Mouse (Mus musculus) ES-Bruce4 (cell line): ENCODE measurements around the gene Nmi. TPM values are rescaled to one million over a fixed set of nuclear protein-coding genes. Genes with fewer than 3 reads are reported as not detected.

Experiments used
- H3K27ac ChIP-seq: 2 replicates; pipeline ENCODE4 v1.5.1; 2012; ENCODE audit warnings: low read length, inconsistent platforms; ENCODE audit not compliant: insufficient read depth
- H3K27me3 ChIP-seq: 2 replicates; pipeline ENCODE4 v1.6.1; 2012; ENCODE audit warnings: mild to moderate bottlenecking, low read length, inconsistent platforms; ENCODE audit not compliant: control insufficient read depth, poor library complexity, insufficient read depth, severe bottlenecking
- H3K36me3 ChIP-seq: 2 replicates; pipeline ENCODE4 v1.6.1; 2012; ENCODE audit warnings: inconsistent platforms, mild to moderate bottlenecking, low read length, moderate library complexity; ENCODE audit not compliant: control insufficient read depth, poor library complexity, insufficient read depth, severe bottlenecking
- H3K4me1 ChIP-seq: one replicate; pipeline ENCODE4 v1.8.1; 2011; ENCODE audit warnings: low read length; ENCODE audit not compliant: control insufficient read depth, insufficient read depth
- H3K4me3 ChIP-seq: 2 replicates; pipeline ENCODE4 v1.5.1; 2011; ENCODE audit warnings: low read depth, mild to moderate bottlenecking, low read length
- H3K9ac ChIP-seq: 2 replicates; pipeline ENCODE4 v1.6.1; 2012; ENCODE audit warnings: low read depth, mild to moderate bottlenecking, inconsistent platforms; ENCODE audit not compliant: poor library complexity, severe bottlenecking
- H3K9me3 ChIP-seq: replicated peaks from 2 replicates; pipeline ENCODE4 v1.6.1; 2012; ENCODE audit warnings: mild to moderate bottlenecking, low read length, inconsistent platforms; ENCODE audit not compliant: control insufficient read depth, poor library complexity, insufficient read depth, severe bottlenecking
- CTCF ChIP-seq: IDR thresholded peaks from one replicate; pipeline ENCODE4 v1.8.1; 2011; ENCODE audit warnings: low read depth, low read length
- EP300 ChIP-seq: IDR thresholded peaks from 2 replicates; pipeline ENCODE4 v1.6.1; 2011; ENCODE audit warnings: low read depth, low read length; ENCODE audit not compliant: insufficient read depth
- POLR2A ChIP-seq: IDR thresholded peaks from one replicate; pipeline ENCODE4 v1.8.1; 2011; ENCODE audit warnings: low read length; ENCODE audit not compliant: insufficient read depth
- polyA plus RNA-seq: library from polyadenylated mRNA; stranded (reverse); fragments of >200 nt; gene quantifications from 2 replicates; pipeline ENCODE4 v1.2.4, GENCODE M21; 2011; ENCODE audit warnings: low read depth; ENCODE audit not compliant: missing spikeins, insufficient read depth, insufficient read length

Nmi gene
- polyA plus RNA-seq, 1 experiment, result 3.6 TPM

GRCm38 (mm10) chr2:51982288-51982687 lies 9.0 kb upstream of the Nmi start:
- Histone ChIP-seq H3K4me1 (no peaks in the 10 kb centered on the region), H3K27me3 (no peaks in the 10 kb centered on the region), H3K9ac (no peak overlapping the region), H3K36me3 (no peaks in the 10 kb centered on the region), H3K27ac (no peak overlapping the region), H3K4me3 (no peak overlapping the region), H3K9me3 (peaks cover 7% of the 10 kb centered on the region)
- TF ChIP-seq EP300 (no peak), CTCF (no peak), POLR2A (no peak)

DNA sequence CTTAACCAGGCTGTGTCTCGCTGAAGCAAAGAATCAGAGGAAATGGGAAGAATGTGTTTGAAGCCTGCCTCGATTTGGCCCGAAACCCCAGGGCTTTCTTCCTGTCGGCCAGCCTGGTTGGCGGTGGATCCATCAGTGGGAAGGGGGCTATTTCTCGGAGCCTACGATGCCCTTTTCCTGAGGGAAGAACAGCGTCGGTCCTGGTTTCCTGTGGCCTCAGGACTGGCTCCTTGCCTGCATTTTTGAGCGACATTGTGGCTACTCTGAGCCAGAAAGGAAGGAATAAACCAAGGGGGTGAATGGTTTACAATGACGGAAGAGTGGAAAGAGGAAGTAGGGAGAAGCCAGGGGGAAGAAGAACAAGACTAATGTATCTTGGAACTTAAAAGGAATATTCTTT lies 8.3 kb upstream of the Nmi start:
- Histone ChIP-seq H3K9me3 (peaks cover 7% of the 10 kb centered on the region), H3K9ac (no peak overlapping the region), H3K4me3 (no peak overlapping the region), H3K4me1 (no peaks in the 10 kb centered on the region), H3K36me3 (no peaks in the 10 kb centered on the region), H3K27ac (no peak overlapping the region), H3K27me3 (no peaks in the 10 kb centered on the region)
- TF ChIP-seq EP300 (no peak), POLR2A (no peak), CTCF (no peak)

GRCm38 (mm10) chr2:51972641-51973409 lies 469 bp downstream of the Nmi start:
- H3K36me3 ChIP-seq, result no peaks in the 10 kb centered on the region
- no peaks in the 10 kb centered on the region for H3K9me3 ChIP-seq
- no peak overlapping the region for H3K27ac ChIP-seq
- peak overlapping the region; percentile 71 for H3K4me3 ChIP-seq
- 0 out of 2 replicates have a peak, but pooled peaks cover 3% of the 10 kb centered on the region for H3K27me3 ChIP-seq
- peak overlapping the region; percentile 40 for H3K9ac ChIP-seq
- no peak for TF ChIP-seq EP300
- no peak for TF ChIP-seq CTCF
- H3K4me1 ChIP-seq, result no peaks in the 10 kb centered on the region

DNA sequence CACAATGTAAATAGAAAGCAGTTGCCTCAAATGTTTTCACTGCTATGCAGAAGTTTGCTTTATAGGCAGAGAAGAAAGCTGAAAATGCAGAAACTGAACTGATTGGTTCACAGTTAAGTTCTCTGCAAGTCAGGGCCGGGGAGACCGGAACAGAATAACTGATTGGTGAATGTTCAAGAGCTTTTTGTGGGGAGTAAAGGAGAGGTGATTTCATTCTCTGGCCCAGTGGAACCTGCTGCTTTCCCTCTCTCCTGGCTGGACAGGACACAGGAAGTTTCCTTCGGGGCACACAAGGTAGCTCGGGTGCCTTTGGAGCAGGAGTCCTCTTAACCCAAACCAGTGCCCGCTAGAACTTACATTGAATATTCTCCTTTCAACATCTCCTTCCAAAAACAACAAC lies 1.2 kb downstream of the Nmi start:
- Histone ChIP-seq H3K4me3 (no peak overlapping the region), H3K9ac (peak overlapping the region; percentile 40; the same call in 1 of the 2 replicates), H3K36me3 (no peaks in the 10 kb centered on the region)

DNA sequence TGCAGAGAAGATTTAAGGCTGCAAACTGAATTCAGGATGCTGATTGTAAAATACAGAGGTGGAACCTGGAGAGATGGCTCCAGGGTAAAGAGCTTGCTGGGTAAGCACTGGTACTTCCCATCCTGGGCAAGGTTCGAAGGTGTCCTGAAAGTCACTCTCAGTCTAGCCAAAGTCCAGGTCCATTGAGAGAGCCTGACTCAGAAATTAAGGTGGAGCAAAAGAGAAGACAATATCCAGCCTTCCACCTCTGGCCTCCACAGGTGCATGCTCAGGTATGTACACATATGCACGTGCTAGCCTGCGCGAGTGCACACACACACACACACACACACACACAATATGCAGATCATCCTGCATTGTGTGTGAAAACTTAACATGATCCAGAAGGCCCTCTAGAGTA lies 2.4 kb downstream of the Nmi start:
- no peak overlapping the region for H3K4me3 ChIP-seq
- no peaks in the 10 kb centered on the region for H3K36me3 ChIP-seq
- H3K9me3 ChIP-seq, result no peaks in the 10 kb centered on the region
- no peak overlapping the region for H3K9ac ChIP-seq
- no peak overlapping the region for H3K27ac ChIP-seq
- H3K4me1 ChIP-seq, result no peaks in the 10 kb centered on the region
- no peak for TF ChIP-seq CTCF
- TF ChIP-seq POLR2A, result no peak
- TF ChIP-seq EP300, result no peak
- H3K27me3 ChIP-seq, result 0 out of 2 replicates have a peak, but pooled peaks cover 3% of the 10 kb centered on the region

More for the DNA sequence above, 1.2 kb downstream of the Nmi start:
- H3K9me3 ChIP-seq, result no peaks in the 10 kb centered on the region
- H3K27ac ChIP-seq, result no peak overlapping the region
- H3K27me3 ChIP-seq, result 0 out of 2 replicates have a peak, but pooled peaks cover 3% of the 10 kb centered on the region
- no peaks in the 10 kb centered on the region for H3K4me1 ChIP-seq
- TF ChIP-seq CTCF (no peak), EP300 (no peak), POLR2A (no peak)

DNA sequence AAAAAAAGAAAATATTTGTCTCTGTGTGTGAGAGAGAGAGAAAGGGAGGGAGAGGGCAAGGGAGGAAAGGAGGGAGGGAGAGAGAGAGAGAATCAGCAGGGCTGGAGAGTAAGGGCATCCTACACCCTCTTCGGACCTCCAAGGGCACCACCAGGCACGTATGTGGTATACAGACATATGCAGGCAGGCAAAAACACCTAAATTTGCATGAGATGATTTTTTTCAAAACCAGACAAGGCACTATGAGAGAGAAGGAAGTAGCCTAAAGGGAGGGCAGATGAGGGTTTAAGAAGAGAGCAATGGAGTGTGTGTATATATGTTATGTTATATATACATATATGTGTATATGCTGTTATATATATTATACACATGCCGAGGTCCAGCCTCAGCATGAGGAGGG lies 6.0 kb downstream of the Nmi start:
- Histone ChIP-seq H3K27ac (no peak overlapping the region), H3K4me3 (no peak overlapping the region), H3K9ac (no peak overlapping the region), H3K4me1 (no peaks in the 10 kb centered on the region), H3K9me3 (no peaks in the 10 kb centered on the region), H3K36me3 (no peaks in the 10 kb centered on the region), H3K27me3 (0 out of 2 replicates have a peak, but pooled peaks cover 3% of the 10 kb centered on the region)
- TF ChIP-seq EP300, result no peak
- no peak for TF ChIP-seq POLR2A
- TF ChIP-seq CTCF, result no peak
